ENCODE assay signal across 8 mouse cellular contexts in genomic region chr7:19572926-19573775, GRCm38 (mm10). TPM values are rescaled to one million over a fixed set of nuclear protein-coding genes. Genes with fewer than 3 reads are reported as not detected.
DNase-seq lines count a peak whose midpoint lies in the region; ATAC-seq and TF ChIP-seq lines count a peak whose summit lies in the region.

No protein-coding gene starts in this region.

- peaks cover 49% of the 10 kb centered on the region for H3K79me2 ChIP-seq in C2C12 (ENCODE audit: control insufficient read depth, insufficient read depth)

- H3K4me2 ChIP-seq in heart, embryonic 13.5 days: peak overlapping the region; percentile 77
- H3K4me2 ChIP-seq in liver, embryonic 14.5 days (ENCODE audit: low read depth): peak overlapping the region; percentile 90
- H3K4me2 ChIP-seq in stomach, embryonic 15.5 days: peak overlapping the region; percentile 91

- peak overlapping the region; percentile 91 for H3K9ac ChIP-seq in heart, embryonic 13.5 days
- H3K9ac ChIP-seq in liver, embryonic 14.5 days (replicated peaks): peak overlapping the region; percentile 94
- peak overlapping the region; percentile 65 for H3K9ac ChIP-seq in stomach, embryonic 15.5 days

- peaks cover 39% of the 10 kb centered on the region for H3K4me1 ChIP-seq in heart, embryonic 13.5 days
- H3K4me1 ChIP-seq in liver, embryonic 14.5 days (replicated peaks; ENCODE audit: control insufficient read depth in 2 of 2, insufficient read depth in 2 of 2, low read length in 1 of 2): peaks cover 37 to 39% of the 10 kb centered on the region in 2 experiments
- peaks cover 26% of the 10 kb centered on the region for H3K4me1 ChIP-seq in stomach, embryonic 15.5 days

- no peak for TF ChIP-seq CTCF in C2C12 (IDR thresholded peaks at IDR 0.05; ENCODE audit: control insufficient read depth, insufficient read depth, insufficient read length)
- peak; percentile 20; the same call in 1 of the 2 replicates for TF ChIP-seq CTCF in liver, embryonic 14.5 days (IDR thresholded peaks at IDR 0.05; ENCODE audit: low read depth)

- H3K27me3 ChIP-seq in C2C12 (ENCODE audit: control insufficient read depth, insufficient read depth, insufficient read length): no peaks in the 10 kb centered on the region
- peaks cover 35% of the 10 kb centered on the region for H3K27me3 ChIP-seq in heart, embryonic 13.5 days (replicated peaks)
- no peaks in the 10 kb centered on the region; the same call in 1 of the 2 replicates for H3K27me3 ChIP-seq in liver, embryonic 14.5 days (ENCODE audit: control insufficient read depth, insufficient read depth, low read length)
- H3K27me3 ChIP-seq in stomach, embryonic 15.5 days (replicated peaks): peaks cover 14% of the 10 kb centered on the region

- H3K27ac ChIP-seq in heart, embryonic 13.5 days (replicated peaks): peak overlapping the region; percentile 91
- peak overlapping the region; percentile 87 for H3K27ac ChIP-seq in liver, embryonic 14.5 days
- peak overlapping the region; percentile 88 for H3K27ac ChIP-seq in stomach, embryonic 15.5 days

- H3ac ChIP-seq in C2C12 (ENCODE audit: control insufficient read depth, insufficient read length, low read depth): peak overlapping the region; percentile 90

- H3K79me3 ChIP-seq in C2C12 (ENCODE audit: low read depth): peaks cover 29% of the 10 kb centered on the region

- peaks cover 4% of the 10 kb centered on the region for H3K36me3 ChIP-seq in C2C12 (ENCODE audit: control insufficient read depth, insufficient read depth)
- peaks cover 30% of the 10 kb centered on the region for H3K36me3 ChIP-seq in heart, embryonic 13.5 days
- H3K36me3 ChIP-seq in liver, embryonic 14.5 days (replicated peaks; ENCODE audit: control insufficient read depth, insufficient read depth, low read depth): peaks cover 9% of the 10 kb centered on the region
- H3K36me3 ChIP-seq in stomach, embryonic 15.5 days: peaks cover 13% of the 10 kb centered on the region; the same call in 1 of the 2 replicates

- DNase-seq in brain, adult 2 months (ENCODE audit: low read depth, low spot score): peak; percentile 89
- peak; percentile 89 for DNase-seq in kidney, postnatal 10 days
- peak; percentile 55 to 69 (median 64) for DNase-seq in liver, embryonic 14.5 days (ENCODE audit: low read depth in 3 of 3, low spot score in 3 of 3)
- peak; percentile 92 for DNase-seq in neural tube, embryonic 10.5 days (ENCODE audit: extremely low spot score, low spot score)

- H3K9me3 ChIP-seq in heart, embryonic 13.5 days: no peaks in the 10 kb centered on the region
- H3K9me3 ChIP-seq in liver, embryonic 14.5 days (ENCODE audit: control insufficient read depth, low read length): no peaks in the 10 kb centered on the region
- H3K9me3 ChIP-seq in stomach, embryonic 15.5 days: no peaks in the 10 kb centered on the region

- TF ChIP-seq EP300 in liver, embryonic 14.5 days (IDR thresholded peaks at IDR 0.05; ENCODE audit: low read depth): no peak

- peak overlapping the region; percentile 56 for H3K4me3 ChIP-seq in C2C12 (ENCODE audit: insufficient read depth, poor library complexity, severe bottlenecking)
- H3K4me3 ChIP-seq in heart, embryonic 13.5 days: peak overlapping the region; percentile 76
- peak overlapping the region; percentile 88 to 92 for H3K4me3 ChIP-seq in liver, embryonic 14.5 days (ENCODE audit: insufficient read depth in 1 of 2, low read depth in 2 of 2, low read length in 2 of 2)
- peak overlapping the region; percentile 72 for H3K4me3 ChIP-seq in stomach, embryonic 15.5 days (replicated peaks)

- under 1% methylated on average over 53 of the region's 53 CpGs for WGBS in heart, embryonic 13.5 days
- 1% methylated on average over 53 of the region's 53 CpGs for WGBS in liver, embryonic 14.5 days (ENCODE audit: insufficient replicate concordance)
- under 1% methylated on average over 53 of the region's 53 CpGs for WGBS in stomach, embryonic 15.5 days

- peak; percentile 77 for ATAC-seq in erythroblast, adult 5-6 weeks (replicated peaks; ENCODE audit: low FRiP score, poor library complexity, severe bottlenecking)
- ATAC-seq in heart, embryonic 13.5 days (ENCODE audit: extremely low read depth, insufficient number of reproducible peaks, low FRiP score, low TSS enrichment): peak; percentile 80; the same call in 1 of the 2 replicates
- ATAC-seq in liver, embryonic 14.5 days (ENCODE audit: insufficient read depth): peak; percentile 90
- ATAC-seq in stomach, embryonic 15.5 days (ENCODE audit: insufficient read depth, low FRiP score, low read depth): peak; percentile 87

TF ChIP-seq in C2C12, 6 proteins besides CTCF, POLR2A, EP300 and RAD21:
- TF ChIP-seq USF1 (IDR thresholded peaks at IDR 0.05; ENCODE audit: low read depth) (no peak), MYOD1 (IDR thresholded peaks at IDR 0.05; ENCODE audit: control insufficient read depth, insufficient read length, low read depth) (no peak), MAX (IDR thresholded peaks at IDR 0.05) (no peak), FOSL1 (IDR thresholded peaks at IDR 0.05; ENCODE audit: insufficient read depth, low read length, poor library complexity, severe bottlenecking) (no peak), CEBPB (IDR thresholded peaks at IDR 0.05; ENCODE audit: low read depth) (no peak), MYOG (IDR thresholded peaks at IDR 0.05; ENCODE audit: control insufficient read depth, extremely low read depth, insufficient read length) (no peak)
TF ChIP-seq in C2C12: peak in this region for 0.

RNA-seq across cellular contexts. Expression of gene Zfp296, which starts 3.9 kb away (rescaled TPM):
- polyA plus RNA-seq in C2C12 (2012; fragmentation: generic; extraction: Trizol): 1.9 TPM
- not detected in 2 replicates for total RNA-seq in erythroblast, adult 5-6 weeks (2015; ENCODE audit: low replicate concordance)
- total RNA-seq in erythroblast, adult 5-6 weeks (2017; ENCODE audit: low replicate concordance): 0.84 TPM in 1 of 2 replicates, not detected in the other
- 0.12 and 0.32 TPM in 2 replicates for polyA plus RNA-seq in heart, embryonic 13.5 days (2015; fragmentation: Nextera tagmentation; extraction: Ambion mirVana)
- 0.66 and 0.96 TPM in 2 replicates for polyA plus RNA-seq in liver, embryonic 14.5 days (2012; rRNA removed)
- polyA plus RNA-seq in liver, embryonic 14.5 days (2014; fragmentation: Nextera tagmentation; extraction: Ambion mirVana): 0.38 and 0.41 TPM in 2 replicates
- 1.7 and 2.6 TPM in 2 replicates for polyA plus RNA-seq in stomach, embryonic 15.5 days (2015; fragmentation: Nextera tagmentation; extraction: Ambion mirVana)

RNA-seq across cellular contexts. Expression of gene Gemin7, which starts 4.2 kb away (rescaled TPM):
- 136 TPM for polyA plus RNA-seq in C2C12 (2012; fragmentation: generic; extraction: Trizol)
- total RNA-seq in erythroblast, adult 5-6 weeks (2015; ENCODE audit: low replicate concordance): 32.0 and 46.7 TPM in 2 replicates
- 10.2 and 13.5 TPM in 2 replicates for total RNA-seq in erythroblast, adult 5-6 weeks (2017; ENCODE audit: low replicate concordance)
- polyA plus RNA-seq in heart, embryonic 13.5 days (2015; fragmentation: Nextera tagmentation; extraction: Ambion mirVana): 114 and 134 TPM in 2 replicates
- 34.8 and 39.6 TPM in 2 replicates for polyA plus RNA-seq in liver, embryonic 14.5 days (2012; rRNA removed)
- polyA plus RNA-seq in liver, embryonic 14.5 days (2014; fragmentation: Nextera tagmentation; extraction: Ambion mirVana): 83.1 and 91.6 TPM in 2 replicates
- polyA plus RNA-seq in stomach, embryonic 15.5 days (2015; fragmentation: Nextera tagmentation; extraction: Ambion mirVana): 143 and 157 TPM in 2 replicates

RNA-seq across cellular contexts. Expression of gene Ppp1r37, which starts 10.3 kb away (rescaled TPM):
- polyA plus RNA-seq in C2C12 (2012; fragmentation: generic; extraction: Trizol): 32.6 TPM
- total RNA-seq in erythroblast, adult 5-6 weeks (2015; ENCODE audit: low replicate concordance): 12.5 and 13.3 TPM in 2 replicates
- 22.9 and 37.9 TPM in 2 replicates for total RNA-seq in erythroblast, adult 5-6 weeks (2017; ENCODE audit: low replicate concordance)
- 15.0 and 17.2 TPM in 2 replicates for polyA plus RNA-seq in heart, embryonic 13.5 days (2015; fragmentation: Nextera tagmentation; extraction: Ambion mirVana)
- 21.8 and 27.0 TPM in 2 replicates for polyA plus RNA-seq in liver, embryonic 14.5 days (2012; rRNA removed)
- polyA plus RNA-seq in liver, embryonic 14.5 days (2014; fragmentation: Nextera tagmentation; extraction: Ambion mirVana): 1.5 and 2.0 TPM in 2 replicates
- 25.3 and 28.2 TPM in 2 replicates for polyA plus RNA-seq in stomach, embryonic 15.5 days (2015; fragmentation: Nextera tagmentation; extraction: Ambion mirVana)

RNA-seq across cellular contexts. Expression of gene Clasrp, which starts 31.1 kb away (rescaled TPM):
- polyA plus RNA-seq in C2C12 (2012; fragmentation: generic; extraction: Trizol): 19.0 TPM
- 0.96 and 2.3 TPM in 2 replicates for total RNA-seq in erythroblast, adult 5-6 weeks (2015; ENCODE audit: low replicate concordance)
- total RNA-seq in erythroblast, adult 5-6 weeks (2017; ENCODE audit: low replicate concordance): 14.9 and 21.9 TPM in 2 replicates
- polyA plus RNA-seq in heart, embryonic 13.5 days (2015; fragmentation: Nextera tagmentation; extraction: Ambion mirVana): 30.8 and 31.8 TPM in 2 replicates
- 21.3 and 23.3 TPM in 2 replicates for polyA plus RNA-seq in liver, embryonic 14.5 days (2012; rRNA removed)
- polyA plus RNA-seq in liver, embryonic 14.5 days (2014; fragmentation: Nextera tagmentation; extraction: Ambion mirVana): 7.5 and 8.6 TPM in 2 replicates
- 44.8 and 48.3 TPM in 2 replicates for polyA plus RNA-seq in stomach, embryonic 15.5 days (2015; fragmentation: Nextera tagmentation; extraction: Ambion mirVana)

RNA-seq across cellular contexts. Expression of gene Nkpd1, which starts 55.5 kb away (rescaled TPM):
- 0.11 TPM for polyA plus RNA-seq in C2C12 (2012; fragmentation: generic; extraction: Trizol)
- not detected in 2 replicates for total RNA-seq in erythroblast, adult 5-6 weeks (2015; ENCODE audit: low replicate concordance)
- total RNA-seq in erythroblast, adult 5-6 weeks (2017; ENCODE audit: low replicate concordance): not detected in 2 replicates
- 0.06 TPM in 1 of 2 replicates, not detected in the other for polyA plus RNA-seq in heart, embryonic 13.5 days (2015; fragmentation: Nextera tagmentation; extraction: Ambion mirVana)
- 0.01 and 0.04 TPM in 2 replicates for polyA plus RNA-seq in liver, embryonic 14.5 days (2012; rRNA removed)
- polyA plus RNA-seq in liver, embryonic 14.5 days (2014; fragmentation: Nextera tagmentation; extraction: Ambion mirVana): not detected in 2 replicates
- polyA plus RNA-seq in stomach, embryonic 15.5 days (2015; fragmentation: Nextera tagmentation; extraction: Ambion mirVana): 0.30 and 0.83 TPM in 2 replicates

Comparison
In these comparisons a context has a peak if more than half of its experiments do, and no peak if none do; other contexts are left out.
1. Peak in every context shown above with its lines: DNase-seq, ATAC-seq, H3K4me3 ChIP-seq and H3K27ac ChIP-seq.